Mouse (Mus musculus): ENCODE results near the gene Mtss1l. TPM values are rescaled to one million over a fixed set of nuclear protein-coding genes. Genes with fewer than 3 reads are reported as not detected.

Mtss1l gene
- polyA plus RNA-seq, 1 experiment from 2014 or later, result 31.8 TPM

DNA sequence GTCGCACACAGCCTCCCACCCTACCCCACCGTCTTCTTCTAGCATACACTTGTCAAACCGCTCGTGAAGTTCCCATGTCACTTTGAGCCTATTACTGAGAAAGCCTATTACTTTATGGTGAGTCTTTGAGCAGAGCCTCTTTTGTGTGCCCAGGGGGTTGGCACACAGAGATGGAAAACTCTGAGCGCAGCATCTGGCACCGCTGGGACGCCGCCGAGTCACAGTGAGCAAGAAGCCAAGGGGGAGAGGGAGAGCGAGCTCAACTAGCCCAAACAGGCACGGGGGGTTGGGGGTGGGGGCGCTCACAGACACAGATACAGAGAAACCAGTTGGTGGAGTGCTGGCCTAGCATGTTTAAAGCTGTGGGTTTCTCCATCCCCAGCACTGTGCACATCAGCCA lies 68.3 kb downstream of the Mtss1l start:
- 54% methylated on average over 12 of the region's 12 CpGs for WGBS
- Histone ChIP-seq H3K4me2 (no peak overlapping the region), H3K4me1 (peaks cover 13% of the 10 kb centered on the region; the same call in 1 of the 2 replicates), H3K27me3 (replicated peaks) (no peaks in the 10 kb centered on the region), H3K27ac (replicated peaks) (no peak overlapping the region), H3K4me3 (replicated peaks) (no peak overlapping the region), H3K9me3 (replicated peaks) (no peaks in the 10 kb centered on the region), H3K36me3 (no peaks in the 10 kb centered on the region), H3K9ac (replicated peaks) (no peak overlapping the region)
- ATAC-seq (ENCODE audit: low FRiP score), result no peak

DNA sequence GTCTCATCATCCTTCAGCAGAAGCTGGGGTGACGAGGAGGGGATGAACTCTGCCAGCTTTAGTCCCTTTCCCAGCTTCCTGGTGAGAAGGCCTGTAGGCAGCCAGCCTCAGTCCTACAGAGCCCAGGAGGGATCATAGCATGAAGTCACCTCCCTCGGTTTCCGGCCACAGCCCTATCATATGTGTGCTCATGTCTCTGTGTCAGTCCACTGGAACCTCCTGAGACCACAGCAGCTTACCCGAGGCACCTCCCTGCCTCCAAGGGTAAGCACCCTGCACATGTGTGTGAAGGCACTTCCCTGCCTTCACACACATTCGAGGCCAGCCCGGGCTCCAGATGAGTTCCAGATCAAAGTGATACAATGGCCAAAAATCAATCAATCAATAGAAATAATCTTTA lies 69.0 kb downstream of the Mtss1l start:
- ATAC-seq (ENCODE audit: low FRiP score), result no peak
- 81% methylated on average over 6 of the region's 6 CpGs for WGBS
- Histone ChIP-seq H3K4me3 (replicated peaks) (no peak overlapping the region), H3K9ac (replicated peaks) (no peak overlapping the region), H3K4me1 (peaks cover 13% of the 10 kb centered on the region; the same call in 1 of the 2 replicates), H3K36me3 (no peaks in the 10 kb centered on the region), H3K27ac (replicated peaks) (no peak overlapping the region), H3K27me3 (replicated peaks) (no peaks in the 10 kb centered on the region), H3K4me2 (no peak overlapping the region), H3K9me3 (replicated peaks) (no peaks in the 10 kb centered on the region)

Other genes with a start within 250 kb of the Mtss1l start
- 26.8 and 28.8 TPM in 2 replicates for gene Vac14, start 102.9 kb upstream of the Mtss1l start, polyA plus RNA-seq (2015; fragmentation: Nextera tagmentation; extraction: Ambion mirVana)
- gene Il34, start 84.4 kb downstream of the Mtss1l start, polyA plus RNA-seq (2015; fragmentation: Nextera tagmentation; extraction: Ambion mirVana), result 5.8 and 6.3 TPM in 2 replicates
- gene Cog4, start 125.1 kb downstream of the Mtss1l start, polyA plus RNA-seq (2015; fragmentation: Nextera tagmentation; extraction: Ambion mirVana), result 74.1 and 78.9 TPM in 2 replicates
- gene Sf3b3, start 125.3 kb downstream of the Mtss1l start, polyA plus RNA-seq (2015; fragmentation: Nextera tagmentation; extraction: Ambion mirVana), result 79.6 and 97.3 TPM in 2 replicates
- 7.3 and 7.5 TPM in 2 replicates for gene Fuk, start 181.0 kb downstream of the Mtss1l start, polyA plus RNA-seq (2015; fragmentation: Nextera tagmentation; extraction: Ambion mirVana)
- 23.1 and 24.4 TPM in 2 replicates for gene St3gal2, start 198.4 kb downstream of the Mtss1l start, polyA plus RNA-seq (2015; fragmentation: Nextera tagmentation; extraction: Ambion mirVana)